Mouse (Mus musculus) gastrocnemius, postnatal 10 days (tissue): ENCODE results near the gene Uhrf1bp1. TPM values are rescaled to one million over a fixed set of nuclear protein-coding genes. Genes with fewer than 3 reads are reported as not detected.

Experiments
- DNase-seq: peaks from one replicate; pipeline ENCODE4 v3.0.0; 2021; ENCODE audit warnings: mixed read lengths
- total RNA-seq, 2 experiments: library from RNA; stranded (reverse); gene quantifications; 2 replicates each; pipeline ENCODE4 v1.2.3; 2021

Gene Uhrf1bp1
- total RNA-seq, 2 experiments from 2014 or later: 15.0 to 20.4 TPM

GRCm38 (mm10) chr17:27911371-27911770 is 55.1 kb downstream of the Uhrf1bp1 start:
- DNase-seq: no peak

- no peak for DNase-seq
Measured at GRCm38 (mm10) chr17:27914742-27915141, 58.5 kb downstream of the Uhrf1bp1 start.

- DNase-seq: no peak
Measured at GRCm38 (mm10) chr17:27916366-27916765, 60.1 kb downstream of the Uhrf1bp1 start.

- peak; percentile 37 for DNase-seq
Measured at GRCm38 (mm10) chr17:27920676-27921075, 64.4 kb downstream of the Uhrf1bp1 start.

- no peak for DNase-seq
Measured at GRCm38 (mm10) chr17:27922174-27922712, 66.0 kb downstream of the Uhrf1bp1 start.

- no peak for DNase-seq
Measured at GRCm38 (mm10) chr17:27925054-27925453, 68.8 kb downstream of the Uhrf1bp1 start.

- no peak for DNase-seq
Measured at GRCm38 (mm10) chr17:27925504-27925903, 69.3 kb downstream of the Uhrf1bp1 start.

GRCm38 (mm10) chr17:27930291-27930690 is 74.0 kb downstream of the Uhrf1bp1 start:
- no peak for DNase-seq

- DNase-seq: no peak
Measured at GRCm38 (mm10) chr17:27931826-27932225, 75.6 kb downstream of the Uhrf1bp1 start.

- no peak for DNase-seq
Measured at GRCm38 (mm10) chr17:27934136-27934910, 78.1 kb downstream of the Uhrf1bp1 start.

GRCm38 (mm10) chr17:27935091-27935490 is 78.8 kb downstream of the Uhrf1bp1 start:
- DNase-seq: no peak

GRCm38 (mm10) chr17:27937054-27937615 is 80.9 kb downstream of the Uhrf1bp1 start:
- no peak for DNase-seq

- DNase-seq: no peak
Measured at GRCm38 (mm10) chr17:27938121-27938754, 82.0 kb downstream of the Uhrf1bp1 start.

- DNase-seq: no peak
Measured at GRCm38 (mm10) chr17:27939028-27939427, 82.8 kb downstream of the Uhrf1bp1 start.

GRCm38 (mm10) chr17:27940352-27940751 is 84.1 kb downstream of the Uhrf1bp1 start:
- no peak for DNase-seq

- DNase-seq: no peak
Measured at GRCm38 (mm10) chr17:27941178-27941577, 84.9 kb downstream of the Uhrf1bp1 start.

- DNase-seq: no peak
Measured at GRCm38 (mm10) chr17:27941698-27942097, 85.5 kb downstream of the Uhrf1bp1 start.

- DNase-seq: no peak
Measured at GRCm38 (mm10) chr17:27942131-27942530, 85.9 kb downstream of the Uhrf1bp1 start.

- peak; percentile 33 for DNase-seq
Measured at GRCm38 (mm10) chr17:27945546-27946216, 89.4 kb downstream of the Uhrf1bp1 start.

- DNase-seq: no peak
Measured at GRCm38 (mm10) chr17:27946371-27946770, 90.1 kb downstream of the Uhrf1bp1 start.

- no peak for DNase-seq
Measured at GRCm38 (mm10) chr17:27947155-27947554, 90.9 kb downstream of the Uhrf1bp1 start.
